Mouse (Mus musculus) liver, embryonic 14.5 days (tissue): ENCODE results near the gene Mob1b. TPM values are rescaled to one million over a fixed set of nuclear protein-coding genes. Genes with fewer than 3 reads are reported as not detected.
A peak's percentile ranks its signal among the peaks of the same experiment; 100 is the strongest.

ENCODE experiments used
- ATAC-seq: fragments of 200-750 bp; cut with Nextera tagmentation; 2 replicates; pipeline ENCODE4 v1.8.0; 2017; ENCODE audit warnings: moderate number of reproducible peaks, mild to moderate bottlenecking, moderate library complexity; ENCODE audit not compliant: insufficient read depth
- DNase-seq, 3 experiments: peaks; one replicate each; pipeline ENCODE4 v3.0.0-alpha.2; 2012 to 2013; ENCODE audit warnings: low read depth in 3 of 3, low spot score in 3 of 3
- H3K27ac ChIP-seq: fragments of 300-500 bp; sonication (generic); 2 replicates; pipeline ENCODE4 v1.5.1; 2014; ENCODE audit warnings: moderate library complexity, mild to moderate bottlenecking, control low read depth, inconsistent platforms
- H3K27me3 ChIP-seq: fragments of 300-500 bp; sonication (generic); 2 replicates; pipeline ENCODE4 v1.6.1; 2014; ENCODE audit warnings: mild to moderate bottlenecking, low read length, moderate library complexity; ENCODE audit not compliant: control insufficient read depth, insufficient read depth
- H3K36me3 ChIP-seq: fragments of 300-500 bp; sonication (generic); replicated peaks from 2 replicates; pipeline ENCODE4 v1.6.1; 2014; ENCODE audit warnings: low read depth; ENCODE audit not compliant: control insufficient read depth, insufficient read depth
- H3K4me1 ChIP-seq, 2 experiments: fragments of 200-500 bp in 1 of 2; fragments of 300-500 bp in 1 of 2; sonication (generic) in 1 of 2; replicated peaks; 2 replicates each; pipeline ENCODE4 v1.6.1; 2012 to 2014; ENCODE audit warnings: antibody characterized with exemption in 1 of 2, inconsistent platforms in 1 of 2, low read length in 1 of 2; ENCODE audit not compliant: control insufficient read depth in 2 of 2, insufficient read depth in 2 of 2
- H3K4me2 ChIP-seq: fragments of 300-500 bp; sonication (generic); 2 replicates; pipeline ENCODE4 v1.6.1; 2014; ENCODE audit warnings: low read depth, mild to moderate bottlenecking, control low read depth, moderate library complexity
- H3K4me3 ChIP-seq, 2 experiments: fragments of 200-500 bp in 1 of 2; fragments of 300-500 bp in 1 of 2; sonication (generic) in 1 of 2; 2 replicates each; pipeline ENCODE4 v1.5.1; 2012 to 2014; ENCODE audit warnings: low read depth in 2 of 2, low read length in 2 of 2, mild to moderate bottlenecking in 2 of 2, control low read depth in 1 of 2, inconsistent platforms in 1 of 2, moderate library complexity in 1 of 2; ENCODE audit not compliant: insufficient read depth in 1 of 2
- H3K9ac ChIP-seq: fragments of 300-500 bp; sonication (generic); replicated peaks from 2 replicates; pipeline ENCODE4 v1.6.1; 2014; ENCODE audit warnings: mild to moderate bottlenecking, control low read depth, moderate library complexity
- H3K9me3 ChIP-seq: fragments of 300-500 bp; sonication (generic); 2 replicates; pipeline ENCODE4 v1.6.1; 2016; ENCODE audit warnings: low read length, mixed read lengths; ENCODE audit not compliant: control insufficient read depth
- CTCF ChIP-seq: IDR thresholded peaks from 2 replicates; pipeline ENCODE4 v1.5.1; 2016; ENCODE audit warnings: antibody characterized with exemption, low read depth, control low read depth
- EP300 ChIP-seq: IDR thresholded peaks from 2 replicates; pipeline ENCODE4 v1.6.1; 2016; ENCODE audit warnings: antibody characterized with exemption, low read depth
- WGBS: fragments of 180-500 bp; shearing (Covaris S2); extraction: QIAGEN DNeasy Blood & Tissue Kit; methylation state at CpG from one replicate; pipeline ENCODE4 v1.1.7; 2014; ENCODE audit not compliant: insufficient replicate concordance; 5-methylcytosine and 5-hydroxymethylcytosine counted together
- polyA plus RNA-seq, 2 experiments: library from polyadenylated mRNA; depleted of rRNA in 1 of 2; stranded (reverse) in 1 of 2; unstranded in 1 of 2; fragments of >200 nt; fragmentation: Nextera tagmentation in 1 of 2; extraction: Ambion mirVana in 1 of 2; gene quantifications; 2 replicates each; pipeline versions ENCODE4 v1.2.1 to v1.2.3; 2012 to 2014

Gene Mob1b
- 4.6 and 6.6 TPM in 2 replicates for polyA plus RNA-seq (2012; rRNA removed)
- polyA plus RNA-seq (2014; fragmentation: Nextera tagmentation; extraction: Ambion mirVana), result 9.4 and 9.6 TPM in 2 replicates

DNA sequence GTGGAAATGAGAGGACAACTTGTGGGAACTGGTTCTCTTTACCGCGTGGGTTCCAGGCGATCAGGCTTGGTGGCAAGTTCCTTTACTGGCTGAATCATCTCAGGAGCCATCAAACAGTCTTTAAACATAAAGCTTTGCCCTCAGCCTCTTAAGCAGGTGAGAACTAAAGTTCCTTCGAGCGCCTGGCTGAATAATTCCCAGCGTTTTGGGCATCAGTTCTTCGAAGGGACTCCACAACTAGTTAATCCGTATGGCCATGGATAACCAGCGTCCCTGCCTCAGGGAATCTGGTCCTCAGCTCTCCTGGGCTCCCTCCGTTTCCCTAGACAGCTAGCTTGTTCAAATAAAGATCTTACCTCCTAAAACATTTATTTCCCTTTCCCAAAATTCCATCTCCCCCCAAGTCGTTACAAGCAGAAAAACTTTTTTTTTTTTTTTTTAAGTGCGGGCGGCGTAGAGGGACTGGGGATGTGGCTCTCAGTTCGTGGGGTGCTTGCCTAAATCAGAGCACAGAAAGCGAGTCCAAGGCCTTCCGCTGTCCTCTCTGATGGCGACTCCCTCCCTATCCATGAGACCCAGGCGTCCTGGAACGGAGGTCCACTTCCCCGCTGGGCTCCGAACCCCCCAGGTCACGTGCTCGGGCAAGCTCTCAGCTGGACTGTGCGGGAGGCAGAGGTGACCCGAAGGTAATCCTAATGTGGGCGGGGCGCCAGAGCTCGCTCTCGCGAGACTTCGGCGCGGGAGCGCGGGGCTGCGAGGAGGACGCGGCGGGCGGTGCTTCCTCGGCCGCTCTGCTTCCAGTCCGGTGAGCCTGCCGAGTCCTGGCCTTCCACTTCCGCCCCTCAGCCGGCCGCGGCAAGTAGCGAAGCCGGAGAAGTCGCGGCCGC lies at the start of gene Mob1b:
TSS of gene Mob1b (plus strand) at position 740 of the 887 bp plus-strand sequence.
- peak; percentile 71 for TF ChIP-seq EP300
- TF ChIP-seq CTCF, result no peak
- Histone ChIP-seq H3K9ac (peak within 1 kb of the TSS; percentile 99), H3K27me3 (no peaks in the 10 kb centered on the region), H3K36me3 (no peaks in the 10 kb centered on the region; the same call in 1 of the 2 replicates), H3K9me3 (no peaks in the 10 kb centered on the region), H3K4me3 (peak within 1 kb of the TSS; percentile 81 to 99), H3K27ac (peak within 1 kb of the TSS; percentile 91), H3K4me2 (peak within 1 kb of the TSS; percentile 94), H3K4me1 (peaks cover 30 to 33% of the 10 kb centered on the region in 2 experiments)
- peak; percentile 87 to 90 (median 87) for DNase-seq
- WGBS, result under 1% methylated on average over 54 of the region's 54 CpGs
- ATAC-seq, result peak; percentile 84

DNA sequence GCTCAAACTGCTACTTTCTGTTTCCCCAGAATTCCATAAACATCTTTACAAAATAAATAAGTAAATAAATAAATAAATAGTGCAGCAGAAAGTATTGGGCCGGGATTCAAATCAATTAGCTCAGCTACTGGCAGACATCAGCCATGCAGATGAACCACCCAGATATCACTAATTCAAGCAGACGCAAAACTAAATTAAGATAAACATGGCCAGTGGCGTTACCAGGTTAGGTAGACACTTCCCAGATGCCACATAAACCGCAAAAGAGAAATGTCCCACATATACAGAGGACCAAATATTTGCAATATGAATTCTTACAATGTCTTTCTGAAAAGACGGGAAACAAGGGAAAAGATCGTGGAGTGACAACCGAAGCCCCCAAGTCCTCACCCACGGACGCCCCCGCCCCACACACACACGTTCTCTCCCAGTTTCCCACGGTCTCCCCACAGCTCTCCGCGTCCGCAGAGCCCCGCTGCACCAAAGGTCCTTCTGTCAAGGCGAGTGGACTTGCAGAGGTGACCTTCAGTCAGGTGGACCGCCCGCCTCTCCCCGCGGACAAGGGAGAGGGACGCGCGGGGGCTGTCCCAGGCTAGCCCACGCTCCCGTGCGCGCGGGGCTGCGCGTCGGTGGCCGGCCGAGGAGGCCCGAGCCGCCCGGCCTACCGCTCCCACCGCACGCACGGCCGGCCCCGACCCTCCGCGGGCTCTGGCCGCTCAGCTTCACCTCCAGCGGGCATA lies 45.8 kb upstream of the Mob1b start:
- peak overlapping the region; percentile 69 to 90 for H3K4me3 ChIP-seq
- DNase-seq (peak in 2 of 3 experiments; percentile 48 to 61), ATAC-seq (peak; percentile 40)
- no peaks in the 10 kb centered on the region for H3K27me3 ChIP-seq
- H3K27ac ChIP-seq, result peak overlapping the region; percentile 1; the same call in 1 of the 2 replicates
- no peak for TF ChIP-seq CTCF
- TF ChIP-seq EP300, result peak; percentile 30; the same call in 1 of the 2 replicates
- peaks cover 4% of the 10 kb centered on the region for H3K36me3 ChIP-seq
- H3K9ac ChIP-seq, result peak overlapping the region; percentile 74
- H3K9me3 ChIP-seq, result no peaks in the 10 kb centered on the region
- peak overlapping the region; percentile 71 for H3K4me2 ChIP-seq
- WGBS, result under 1% methylated on average over 47 of the region's 47 CpGs
- peaks cover 8 to 18% of the 10 kb centered on the region in 2 experiments for H3K4me1 ChIP-seq

- TF ChIP-seq CTCF (no peak), EP300 (no peak)
- Histone ChIP-seq H3K27me3 (no peaks in the 10 kb centered on the region), H3K27ac (peak within 1 kb of the TSS; percentile 48), H3K4me3 (peak within 1 kb of the TSS; percentile 69 to 90), H3K4me1 (peaks cover 8 to 18% of the 10 kb centered on the region in 2 experiments), H3K36me3 (peaks cover 2% of the 10 kb centered on the region), H3K4me2 (peak within 1 kb of the TSS; percentile 71), H3K9me3 (no peaks in the 10 kb centered on the region), H3K9ac (peak within 1 kb of the TSS; percentile 74)
- under 1% methylated on average over 111 of the region's 127 CpGs for WGBS
- DNase-seq (peak; percentile 75 to 80 (median 76)), ATAC-seq (peak; percentile 87)
Observed at GRCm38 (mm10) chr5:88675443-88676387, 44.9 kb upstream of the Mob1b start, which contains the start of gene Grsf1. Gene Grsf1, minus strand, starts transcription at chr5:88676171.

DNA sequence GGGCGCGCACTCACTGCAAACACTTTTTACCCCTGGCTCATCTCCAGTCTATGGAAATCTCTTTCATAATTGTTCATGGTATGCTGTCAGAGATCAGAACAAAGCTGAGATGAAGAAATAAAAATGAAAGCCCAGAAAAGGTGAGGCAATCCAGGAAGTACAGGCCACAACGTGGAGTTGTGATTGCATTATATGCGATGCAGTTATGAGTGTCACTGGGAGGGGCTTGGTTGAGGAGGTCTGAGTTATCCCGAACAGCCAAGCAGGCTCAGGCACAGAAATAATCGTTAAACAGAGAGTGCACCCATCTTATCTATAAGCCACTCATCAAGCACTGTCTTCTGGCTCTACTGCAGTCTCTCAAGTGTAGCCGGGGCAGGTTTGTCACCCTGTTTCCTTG lies 41.7 kb upstream of the Mob1b start:
- Histone ChIP-seq H3K9me3 (no peaks in the 10 kb centered on the region), H3K9ac (no peak overlapping the region)

More for the DNA sequence above, 41.7 kb upstream of the Mob1b start:
- no peak overlapping the region for H3K27ac ChIP-seq
- H3K4me1 ChIP-seq, result peaks cover 8 to 22% of the 10 kb centered on the region in 2 experiments
- no peak overlapping the region for H3K4me3 ChIP-seq
- no peaks in the 10 kb centered on the region for H3K27me3 ChIP-seq
- WGBS, result 25% methylated on average over 7 of the region's 7 CpGs
- TF ChIP-seq CTCF (no peak), EP300 (peak; percentile 63)
- peak overlapping the region; percentile 19 for H3K4me2 ChIP-seq
- ATAC-seq, result no peak
- DNase-seq, result no peak
- H3K36me3 ChIP-seq, result no peaks in the 10 kb centered on the region
